Mouse (Mus musculus): ENCODE measurements around the gene Klf7. TPM values are rescaled to one million over a fixed set of nuclear protein-coding genes. Genes with fewer than 3 reads are reported as not detected.

Gene Klf7
- 10 to 100 TPM; 30.0 to 36.1 TPM for polyA plus RNA-seq (2017; shearing (Covaris generic))

DNA sequence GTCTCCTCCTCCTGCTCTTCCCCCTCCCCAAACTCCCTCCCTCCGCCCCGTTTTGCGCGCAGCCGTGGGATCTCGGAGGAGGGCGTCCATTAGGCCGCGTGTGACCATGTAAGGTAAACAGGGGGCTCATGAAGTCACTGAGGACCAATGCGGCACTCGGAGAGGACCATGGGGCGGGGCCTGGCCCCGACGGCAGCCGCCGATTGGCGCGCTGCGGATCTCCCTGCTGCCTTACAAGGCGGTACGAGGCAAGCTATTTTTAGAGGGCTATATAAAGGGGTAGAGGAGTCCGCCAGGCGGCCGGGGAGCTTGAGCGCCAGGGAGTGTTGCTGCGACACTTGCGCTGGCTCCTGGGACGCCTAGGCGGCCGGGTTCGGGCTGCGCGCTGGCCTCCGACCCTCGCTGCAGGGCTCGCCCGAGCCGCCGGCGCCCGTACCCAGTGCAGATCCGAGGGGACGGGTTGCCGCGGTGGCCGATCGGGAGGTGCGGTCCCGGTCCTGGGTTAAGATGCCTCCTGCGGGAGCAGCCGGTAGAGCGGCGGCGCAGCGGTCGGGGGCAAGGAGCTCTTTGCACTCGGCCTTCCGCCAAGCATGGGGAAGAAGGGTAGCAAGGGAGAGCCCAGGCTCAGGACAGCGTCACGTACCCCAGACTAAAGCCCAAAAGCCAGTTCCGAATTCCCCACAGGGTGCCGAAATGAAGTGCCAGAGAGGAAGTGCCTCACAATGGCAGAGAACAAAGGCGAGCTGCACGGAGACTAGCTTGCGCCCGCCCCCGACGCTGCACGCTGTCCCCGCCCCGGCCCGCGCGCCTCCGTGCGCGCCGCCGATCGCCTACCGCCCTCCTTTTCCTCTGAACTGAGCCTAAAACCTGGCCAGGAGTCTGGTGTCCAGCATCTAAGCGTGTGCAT, at the start of gene Klf7:
Gene Klf7 (minus strand): TSS at position 724 of the 907 bp plus-strand sequence.
- peak; percentile 91 for ATAC-seq

DNA sequence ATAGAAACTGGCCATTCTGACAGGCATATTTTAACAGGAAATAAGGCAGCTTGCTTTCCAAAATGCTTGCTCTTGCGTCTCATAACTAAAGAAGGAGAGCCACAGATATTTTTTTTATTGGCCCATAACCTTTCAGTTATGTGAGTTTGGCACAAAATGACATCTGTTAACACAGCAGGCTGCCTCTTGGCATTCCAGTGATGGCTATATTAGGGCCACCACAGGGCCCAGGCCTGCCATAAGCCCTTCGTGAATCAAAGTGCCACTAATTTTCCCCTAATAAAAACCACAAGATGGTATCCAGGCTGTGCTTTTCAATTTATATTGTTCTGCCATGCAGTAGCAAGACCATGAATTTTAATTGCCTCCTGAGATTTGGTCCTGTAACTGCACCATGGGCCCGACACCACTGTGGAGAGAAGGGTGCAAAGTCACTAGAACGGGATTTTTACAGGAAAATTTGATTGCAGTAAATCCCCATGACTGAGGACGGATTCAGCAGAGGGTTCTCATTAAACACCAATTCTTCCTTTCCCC, 42.5 kb upstream of the Klf7 start:
- ATAC-seq, result no peak

DNA sequence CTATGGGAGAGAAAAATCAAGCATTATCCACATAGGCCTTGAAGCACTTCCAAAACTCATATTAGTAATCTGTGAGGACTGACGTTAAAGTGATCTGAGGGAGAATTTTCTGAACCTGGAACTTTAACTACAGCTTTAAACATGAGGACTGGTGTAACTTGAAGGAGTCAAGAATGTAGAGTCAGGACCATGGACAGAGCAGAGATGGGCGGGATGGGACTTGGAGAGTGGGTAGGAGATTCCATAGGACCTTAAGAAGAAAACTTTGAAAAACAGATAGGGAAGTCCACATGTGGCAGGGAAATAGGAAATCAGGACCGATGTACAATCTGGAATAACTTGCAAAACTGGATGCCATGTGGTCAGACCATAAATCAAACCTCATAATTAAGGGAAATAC, 36.7 kb upstream of the Klf7 start:
- no peak for ATAC-seq

DNA sequence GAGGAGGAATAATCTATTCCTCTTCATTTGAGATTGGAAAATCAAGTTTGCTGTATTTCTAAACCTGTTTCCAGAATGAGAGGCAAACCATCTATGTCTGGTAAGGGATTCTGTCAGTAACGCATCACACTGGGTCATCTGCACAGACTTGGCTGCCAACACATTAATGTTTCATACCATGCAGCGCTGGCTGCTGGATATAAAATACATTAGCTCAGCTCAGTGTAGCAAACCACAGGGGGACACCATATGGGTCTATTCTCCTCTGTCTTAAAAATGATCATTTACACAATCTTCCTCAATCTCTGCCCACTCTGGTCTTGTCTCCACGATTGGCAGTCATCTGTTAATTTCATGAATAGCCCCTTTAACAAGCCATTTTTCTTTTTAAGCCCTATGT, 27.1 kb upstream of the Klf7 start:
- no peak for ATAC-seq

DNA sequence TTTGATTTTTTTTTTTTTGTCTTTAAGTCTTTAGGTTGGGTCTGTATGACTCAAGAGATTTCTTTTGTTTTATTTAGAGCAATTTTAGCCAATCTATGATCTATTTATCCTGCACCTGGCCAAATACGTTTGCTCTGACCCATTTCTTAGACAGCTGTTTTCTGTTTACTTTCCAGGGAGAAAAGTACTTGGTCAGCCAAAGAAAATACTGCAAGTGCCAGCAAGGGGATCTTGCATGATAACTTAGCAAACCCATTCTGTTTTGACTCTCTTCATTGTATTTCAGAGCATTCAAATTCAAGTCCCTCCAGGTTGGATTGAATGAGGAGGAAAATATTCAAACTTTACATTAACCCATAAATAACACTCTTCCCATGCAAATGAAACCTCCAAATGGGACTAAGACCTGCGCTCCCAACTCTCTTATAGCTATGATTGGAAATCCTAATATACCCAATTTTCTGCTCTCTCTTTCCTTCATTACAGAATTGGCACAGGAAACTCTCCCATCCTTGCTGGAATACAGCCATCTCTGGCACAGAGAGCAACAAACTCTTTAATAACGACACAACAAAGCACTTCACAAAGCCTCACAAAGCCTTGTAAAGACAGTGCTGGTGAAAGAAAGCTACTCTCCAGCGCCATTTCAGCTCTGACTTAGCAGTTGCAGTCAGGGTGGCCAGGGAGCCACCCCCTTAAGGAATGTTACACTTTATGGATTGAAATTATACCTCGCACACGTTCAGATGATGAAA, 20.8 kb upstream of the Klf7 start:
- ATAC-seq, result no peak

DNA sequence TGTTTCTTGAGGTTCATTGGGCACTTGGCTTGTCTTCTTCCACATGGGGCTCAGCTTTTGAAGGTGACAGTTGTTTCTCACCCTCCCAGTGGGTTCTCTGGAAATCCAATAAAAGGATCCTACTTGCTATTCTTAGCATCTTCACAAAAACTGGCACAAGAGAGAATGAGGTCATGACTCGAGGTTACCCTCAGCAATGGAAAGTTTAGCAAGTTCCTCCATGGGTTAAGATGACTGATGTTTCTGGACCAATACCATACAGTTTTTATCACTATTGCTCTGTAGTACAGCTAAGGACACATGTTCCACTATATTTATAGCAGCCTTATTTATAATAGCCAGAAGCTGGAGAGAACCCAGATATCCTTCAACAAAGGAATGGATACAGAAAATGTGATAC, 12.4 kb upstream of the Klf7 start:
- ATAC-seq, result no peak

DNA sequence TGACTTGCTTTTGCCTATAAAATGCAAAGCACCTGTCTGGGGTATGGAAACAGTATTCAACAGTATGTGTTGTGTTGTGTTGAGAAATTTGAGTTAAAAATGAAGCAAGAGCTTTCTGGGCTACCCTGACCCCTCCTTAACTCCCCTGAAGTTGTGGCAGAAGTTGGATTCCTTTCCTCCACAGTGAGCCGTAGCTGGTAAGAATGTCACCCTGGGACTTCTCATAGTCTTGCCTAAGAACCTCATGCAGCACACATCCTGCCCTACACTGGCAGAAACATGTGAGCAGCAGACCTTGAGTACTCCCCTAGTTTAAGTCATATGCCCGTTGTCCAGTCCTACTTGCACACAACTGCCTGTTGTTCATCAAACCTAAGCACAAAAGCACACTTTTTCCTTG, 4.7 kb upstream of the Klf7 start:
- ATAC-seq, result no peak

DNA sequence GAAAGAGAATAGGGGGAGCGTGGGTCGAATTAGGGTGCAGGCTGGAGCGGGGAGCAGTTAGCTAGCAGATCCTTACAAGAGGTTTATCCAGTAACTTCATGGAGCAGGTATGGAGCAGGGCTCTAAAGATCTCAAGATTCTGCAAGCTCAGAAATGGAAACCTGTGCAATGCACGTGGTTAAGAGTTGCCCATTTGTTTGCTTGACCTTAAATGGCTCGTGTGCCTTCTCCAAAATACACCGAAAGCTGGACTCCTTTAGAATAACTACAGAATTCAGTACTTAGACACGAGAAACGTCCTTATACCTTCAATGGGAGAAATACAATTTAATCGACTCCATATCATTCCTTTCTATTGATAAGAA, 366 bp upstream of the Klf7 start:
- no peak for ATAC-seq

DNA sequence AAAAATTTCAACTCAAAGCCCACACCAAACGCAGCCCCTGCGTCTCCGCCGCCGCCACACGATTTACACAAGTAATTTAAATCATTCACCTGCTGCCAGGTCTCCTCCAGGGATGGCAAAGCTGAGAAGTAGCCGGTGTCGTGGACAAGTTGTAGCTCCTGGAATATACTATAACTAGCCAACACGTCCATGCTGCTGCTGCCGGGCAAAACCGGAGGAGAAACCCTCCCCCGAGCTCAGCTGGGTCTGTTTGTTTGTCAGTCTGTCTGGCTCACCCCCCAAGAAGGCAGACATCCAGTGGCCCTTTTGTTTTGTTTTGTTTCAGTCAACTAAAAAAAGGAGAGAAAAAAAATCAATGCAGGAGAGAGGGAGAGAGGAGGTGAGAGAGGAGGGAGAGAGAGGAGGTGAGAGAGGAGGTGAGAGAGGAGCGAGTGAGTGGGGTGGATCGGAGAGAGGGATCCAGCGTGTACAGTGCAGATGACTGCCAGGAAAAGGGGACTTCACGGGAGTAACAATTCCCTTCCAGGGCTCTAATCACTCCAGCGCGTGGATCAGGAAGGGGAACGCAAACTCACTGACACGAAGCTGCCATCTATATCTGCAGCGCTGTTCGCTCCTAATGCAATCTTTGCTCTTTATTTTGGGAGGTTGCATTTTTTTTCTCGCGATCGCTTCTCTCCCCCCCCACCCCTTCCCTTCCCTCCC, 1.1 kb downstream of the Klf7 start:
- ATAC-seq, result no peak

DNA sequence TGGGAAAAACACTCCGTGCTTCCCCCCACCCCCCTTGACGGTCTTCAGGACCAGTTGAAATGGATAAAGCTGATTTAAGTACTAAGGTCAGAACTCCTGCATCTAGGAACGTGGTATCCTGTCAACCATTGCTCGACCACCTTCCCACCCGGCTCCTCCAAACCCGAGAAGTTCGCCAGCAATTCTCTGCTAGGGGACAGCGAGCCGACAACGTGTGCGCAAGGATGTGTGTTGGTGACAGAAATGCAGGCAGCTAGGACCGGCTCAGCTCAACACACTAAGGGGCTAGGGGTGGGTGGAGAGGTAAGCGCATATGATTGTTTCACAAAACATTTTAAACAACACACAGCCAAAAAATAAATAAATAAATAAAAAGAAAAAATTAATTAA, 1.7 kb downstream of the Klf7 start:
- no peak for ATAC-seq

DNA sequence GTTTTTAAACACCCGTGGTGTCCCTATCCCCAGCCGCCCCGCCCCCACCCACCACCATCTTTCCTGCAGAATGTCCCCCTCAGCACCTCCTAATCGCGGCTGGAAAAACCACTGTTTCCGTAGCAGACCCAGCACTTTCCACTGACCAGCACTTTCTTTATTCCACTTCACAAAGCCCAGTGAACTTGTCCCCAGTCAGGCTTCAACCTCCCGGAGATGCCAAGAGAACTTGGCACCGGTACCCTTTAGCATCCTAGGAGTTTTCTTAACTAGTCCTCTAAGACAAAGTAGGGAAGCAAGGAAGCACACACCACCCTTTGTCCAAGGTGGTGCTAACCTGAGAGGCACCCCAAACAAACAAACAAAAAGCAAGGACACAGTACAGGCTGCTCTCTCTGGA, 2.2 kb downstream of the Klf7 start:
- ATAC-seq, result no peak

DNA sequence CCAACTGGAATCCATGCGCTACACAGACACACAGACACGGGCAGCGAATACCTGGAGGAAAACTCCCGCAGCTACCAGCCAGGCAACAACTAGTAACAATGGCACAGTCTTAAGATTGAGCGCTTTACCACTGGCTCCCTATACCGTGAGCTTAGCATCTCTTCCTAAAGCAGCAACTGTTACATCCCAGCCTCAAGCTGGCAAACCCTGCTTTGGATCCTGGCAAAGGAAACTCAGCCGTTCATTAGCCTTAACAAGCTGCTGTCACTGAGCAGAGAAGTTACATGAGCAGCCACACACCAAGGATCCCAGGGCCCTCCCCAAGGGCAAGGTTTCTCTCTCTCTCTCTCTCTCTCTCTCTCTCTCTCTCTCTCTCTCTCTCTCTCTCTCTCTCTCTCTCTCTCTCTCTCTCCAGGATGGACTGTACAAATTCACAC, 2.7 kb downstream of the Klf7 start:
- no peak for ATAC-seq

DNA sequence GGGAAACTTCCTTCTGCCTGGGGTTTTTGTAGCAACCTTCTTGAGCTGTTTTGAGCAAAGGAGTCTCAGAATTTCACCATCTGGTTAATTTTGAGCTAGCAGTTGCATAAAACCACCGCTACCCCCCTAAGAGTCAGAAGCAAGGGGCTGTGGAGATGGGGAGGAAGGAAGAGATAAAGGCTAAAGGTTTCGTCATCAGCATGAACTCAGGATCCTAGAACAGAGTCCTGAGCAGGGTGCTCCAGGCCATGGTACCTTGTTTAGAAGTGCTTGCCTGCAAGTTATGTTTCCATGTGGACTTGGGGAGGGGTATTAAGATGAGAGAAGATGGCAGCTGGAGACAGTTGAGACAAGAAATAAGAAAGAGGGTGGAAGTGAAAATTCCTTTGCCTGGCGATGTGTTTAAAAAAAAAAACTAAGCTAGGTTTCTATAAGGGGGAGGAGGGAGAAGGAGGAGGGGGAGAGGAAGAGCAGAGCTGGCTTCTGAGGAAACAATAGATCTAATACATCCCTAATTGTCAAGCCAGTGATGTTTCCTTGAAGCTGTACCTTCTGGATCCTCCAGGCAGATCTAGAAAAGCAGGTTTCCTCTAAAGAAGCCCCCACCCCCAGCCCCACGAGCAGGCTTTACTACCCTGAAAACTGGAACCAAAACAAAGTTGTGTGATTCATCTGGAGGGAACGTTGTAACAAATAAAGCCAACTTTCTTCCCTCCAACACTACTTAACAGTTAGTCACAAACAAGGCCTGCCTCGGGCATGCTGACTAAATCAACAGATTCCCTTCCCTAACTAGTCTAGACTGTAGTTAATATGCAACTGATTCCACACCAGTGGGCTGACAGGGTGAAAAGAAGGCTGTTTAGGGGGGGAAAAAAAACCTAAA, 3.6 kb downstream of the Klf7 start:
- no peak for ATAC-seq

DNA sequence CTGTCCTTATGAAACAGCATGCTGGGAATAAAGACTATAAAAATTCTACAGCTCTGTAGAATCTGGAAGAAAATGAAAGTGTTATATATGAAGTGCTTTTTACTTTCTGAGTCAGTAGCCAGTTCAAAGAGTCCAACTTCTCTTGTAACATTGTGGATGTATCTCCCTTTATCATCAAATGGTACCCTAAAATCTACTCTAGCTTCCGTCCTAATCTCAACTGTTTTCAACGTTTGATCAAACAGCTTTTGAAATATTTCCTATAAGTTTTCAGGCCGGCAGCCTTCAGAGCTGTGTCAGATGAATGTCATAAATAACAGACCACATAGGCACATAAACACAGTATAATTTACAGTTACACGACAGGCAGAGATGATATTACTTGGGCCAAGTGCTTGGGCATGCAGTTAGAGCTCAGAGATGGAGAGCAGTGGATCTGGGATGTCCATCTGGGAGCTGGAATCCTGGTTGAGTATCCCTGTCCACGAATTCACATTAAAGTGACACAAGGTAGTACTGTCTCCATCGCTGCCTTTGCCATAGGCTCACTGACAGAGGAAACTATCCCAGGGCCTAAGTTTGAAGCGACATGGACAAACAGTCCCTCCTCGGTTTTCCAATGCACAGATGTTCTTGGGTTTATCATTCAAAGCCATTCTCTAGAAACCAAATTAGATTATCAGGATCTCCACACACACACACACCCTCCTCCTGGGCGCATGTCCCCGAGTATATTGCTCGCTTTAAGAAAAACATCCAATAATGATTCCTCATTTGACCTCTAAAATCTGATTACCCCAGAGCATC, 4.4 kb downstream of the Klf7 start:
- ATAC-seq, result no peak

DNA sequence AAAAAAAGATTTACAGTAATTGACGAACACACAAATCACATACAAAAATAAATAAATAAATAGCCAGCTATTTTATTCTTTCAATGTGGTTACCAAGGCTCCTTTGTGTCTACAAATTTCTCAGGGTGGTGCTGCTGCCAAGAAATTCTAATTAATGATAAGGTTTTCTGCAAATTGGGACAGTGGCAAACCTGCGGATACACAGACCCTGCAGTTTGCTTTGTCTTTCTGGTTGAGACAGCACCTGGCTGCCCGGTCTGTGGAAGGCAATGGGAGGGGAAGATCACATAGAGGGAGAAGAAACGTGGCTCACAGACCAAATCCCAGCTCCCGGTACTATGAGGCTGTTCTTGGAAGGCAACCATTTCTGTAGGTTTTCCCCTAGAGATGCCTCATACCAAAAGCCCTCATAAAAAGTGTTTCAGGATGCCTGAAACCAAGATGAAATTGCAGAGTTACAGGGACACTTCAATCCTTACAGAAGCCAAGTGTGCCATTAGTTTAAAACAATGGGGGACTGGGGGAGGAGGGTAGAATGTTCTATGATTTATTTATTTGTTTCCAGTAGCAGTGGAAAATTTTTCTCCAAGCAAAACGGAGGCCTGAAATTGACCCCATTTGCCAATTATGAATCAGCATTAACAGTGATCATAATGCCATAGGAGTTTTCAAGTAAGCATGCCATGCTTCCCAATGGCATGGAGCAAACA, 5.2 kb downstream of the Klf7 start:
- ATAC-seq, result no peak

DNA sequence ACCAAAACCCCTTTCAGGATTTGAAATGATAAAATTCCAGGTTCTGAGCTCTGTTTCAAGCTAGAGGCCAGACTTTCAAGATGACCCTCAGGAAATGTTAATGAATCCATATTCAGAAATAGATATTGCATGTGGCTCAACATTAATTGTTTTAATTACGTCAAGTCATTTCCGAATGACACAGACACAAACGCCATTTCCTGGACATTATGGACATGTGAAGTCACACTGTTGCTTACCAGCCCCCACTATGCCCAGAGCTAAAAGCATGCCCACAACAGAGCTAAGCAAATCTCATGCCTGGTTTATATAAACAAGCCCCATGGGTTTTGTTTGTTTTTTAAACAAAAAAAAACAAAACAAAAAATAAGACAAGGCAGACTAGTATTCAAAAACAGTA, 7.5 kb downstream of the Klf7 start:
- no peak for ATAC-seq

DNA sequence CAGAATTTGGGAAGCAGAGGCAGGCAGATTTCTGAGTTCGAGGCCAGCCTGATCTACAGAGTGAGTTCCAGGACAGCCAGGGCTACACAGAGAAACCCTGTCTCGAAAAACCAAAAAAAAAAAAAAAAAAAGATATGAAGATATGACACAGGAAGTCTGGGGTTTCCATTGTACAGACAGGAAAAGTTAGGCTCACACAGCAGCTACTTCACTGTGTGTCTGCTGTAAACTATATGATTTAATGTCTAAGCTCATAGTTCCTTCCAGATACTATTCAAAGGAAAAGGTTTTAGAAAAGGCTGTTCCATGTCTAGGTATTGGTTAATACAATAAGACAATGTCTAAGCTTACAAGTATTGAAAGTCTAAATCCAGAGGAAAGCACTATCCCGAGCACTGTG, 13.4 kb downstream of the Klf7 start:
- peak; percentile 64 for ATAC-seq

DNA sequence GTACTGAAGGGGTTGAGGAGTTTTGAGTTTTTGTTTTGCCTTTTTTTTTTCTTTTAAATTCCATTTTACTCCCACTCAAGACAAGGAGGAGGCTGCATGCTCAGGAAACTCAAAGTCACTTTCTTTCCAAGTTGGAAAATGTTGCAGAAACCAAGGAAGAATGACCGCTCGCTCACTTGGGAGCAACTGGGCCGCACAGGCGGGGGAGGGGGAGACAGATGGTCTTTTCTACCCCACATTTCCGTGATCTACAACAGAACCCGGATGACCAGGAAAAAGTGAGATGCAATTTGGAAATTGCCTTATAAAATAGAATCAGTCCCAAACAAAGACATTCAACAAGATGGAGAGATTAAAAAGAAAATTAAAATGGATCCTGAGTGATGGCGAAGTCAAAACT, 14.6 kb downstream of the Klf7 start:
- ATAC-seq, result no peak

DNA sequence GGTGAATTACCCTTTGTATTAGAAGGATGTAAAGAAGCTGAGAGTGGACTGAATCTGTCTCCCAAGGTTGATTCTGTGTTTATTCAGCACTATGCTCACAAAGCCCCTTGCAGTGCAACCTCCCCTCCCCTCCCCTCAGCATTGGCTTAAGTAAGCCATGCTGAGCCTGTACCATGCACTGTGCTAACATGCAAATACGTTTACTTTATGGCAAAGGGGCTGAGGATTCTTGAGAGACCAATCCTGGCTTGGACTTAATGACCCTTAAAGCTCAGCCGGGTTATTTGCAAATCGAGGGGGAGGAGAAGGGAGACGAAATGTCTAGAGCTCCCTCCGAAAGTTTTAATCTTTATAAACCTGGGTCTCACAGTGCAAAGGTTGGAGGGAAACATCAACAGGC, 16.0 kb downstream of the Klf7 start:
- no peak for ATAC-seq

DNA sequence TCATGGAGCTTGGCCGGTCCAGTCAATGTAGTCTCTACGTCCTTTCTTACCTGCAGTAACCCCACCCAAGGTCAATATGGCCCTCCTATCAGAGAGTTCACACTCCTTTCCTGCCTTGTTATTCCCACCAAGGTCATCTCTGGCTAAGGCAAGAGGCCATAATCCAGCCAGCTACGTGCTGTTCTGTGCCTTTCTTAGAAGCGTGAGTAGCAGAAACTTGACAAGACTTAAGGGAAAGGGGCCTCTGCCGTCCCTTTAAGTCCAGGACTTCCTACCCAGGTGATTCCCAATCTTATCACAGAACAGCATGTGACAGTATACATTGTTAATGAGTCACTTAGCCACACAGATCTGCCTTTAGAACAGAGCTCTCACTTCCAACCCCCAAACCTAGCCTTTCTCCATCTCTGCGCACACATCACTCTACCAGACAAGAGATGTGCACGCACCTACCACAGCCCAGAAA, 16.9 kb downstream of the Klf7 start:
- ATAC-seq, result peak; percentile 13

Measured in CD4-positive, CD25-positive, alpha-beta regulatory T cell, adult 4 months (primary cell).